Mouse (Mus musculus) limb, embryonic 14.5 days (tissue): ENCODE results near the gene Pilrb1. TPM values are rescaled to one million over a fixed set of nuclear protein-coding genes. Genes with fewer than 3 reads are reported as not detected.

ENCODE experiments used
- ATAC-seq: fragments of 200-750 bp; cut with Nextera tagmentation; 2 replicates; pipeline ENCODE4 v1.8.0; 2017; ENCODE audit warnings: low read depth, moderate number of reproducible peaks, moderate TSS enrichment; ENCODE audit not compliant: low FRiP score
- DNase-seq: peaks from one replicate; pipeline ENCODE4 v3.0.0-alpha.2; 2015; ENCODE audit warnings: low spot score
- H3K27ac ChIP-seq: fragments of 300-500 bp; sonication (generic); replicated peaks from 2 replicates; pipeline ENCODE4 v1.5.1; 2014; ENCODE audit warnings: low read depth, mild to moderate bottlenecking, low read length, moderate library complexity, mixed read lengths
- H3K27me3 ChIP-seq: fragments of 300-500 bp; sonication (generic); 2 replicates; pipeline ENCODE4 v1.6.1; 2014; ENCODE audit warnings: low read length, mixed read lengths; ENCODE audit not compliant: control insufficient read depth, insufficient read depth
- H3K36me3 ChIP-seq: fragments of 300-500 bp; sonication (generic); 2 replicates; pipeline ENCODE4 v1.6.1; 2014; ENCODE audit warnings: mild to moderate bottlenecking, low read length, moderate library complexity, mixed read lengths; ENCODE audit not compliant: control insufficient read depth, insufficient read depth
- H3K4me1 ChIP-seq: fragments of 300-500 bp; sonication (generic); 2 replicates; pipeline ENCODE4 v1.6.1; 2014; ENCODE audit warnings: antibody characterized with exemption, low read length, mixed read lengths; ENCODE audit not compliant: control insufficient read depth, insufficient read depth
- H3K4me2 ChIP-seq: fragments of 300-500 bp; sonication (generic); replicated peaks from 2 replicates; pipeline ENCODE4 v1.6.1; 2014; ENCODE audit warnings: low read depth, mild to moderate bottlenecking, low read length, moderate library complexity; ENCODE audit not compliant: severe bottlenecking
- H3K4me3 ChIP-seq: fragments of 300-500 bp; sonication (generic); replicated peaks from 2 replicates; pipeline ENCODE4 v1.5.1; 2014; ENCODE audit warnings: low read length
- H3K9ac ChIP-seq: fragments of 300-500 bp; sonication (generic); 2 replicates; pipeline ENCODE4 v1.6.1; 2014; ENCODE audit warnings: mild to moderate bottlenecking, low read depth, low read length, moderate library complexity; ENCODE audit not compliant: severe bottlenecking
- H3K9me3 ChIP-seq: fragments of 300-500 bp; sonication (generic); 2 replicates; pipeline ENCODE4 v1.6.1; 2016; ENCODE audit warnings: low read length; ENCODE audit not compliant: control insufficient read depth
- POLR2A ChIP-seq: fragments of 200-500 bp; IDR thresholded peaks from 2 replicates; pipeline ENCODE4 v1.8.0; 2012; ENCODE audit warnings: inconsistent platforms, mild to moderate bottlenecking, moderate library complexity, borderline replicate concordance; ENCODE audit not compliant: insufficient read depth, insufficient read length; ENCODE audit errors: extremely low read depth
- WGBS: fragments of 180-500 bp; shearing (Covaris S2); extraction: QIAGEN DNeasy Blood & Tissue Kit; methylation state at CpG from one replicate; pipeline ENCODE4 v1.1.7; 2014; 5-methylcytosine and 5-hydroxymethylcytosine counted together
- polyA plus RNA-seq, 2 experiments: library from polyadenylated mRNA; depleted of rRNA in 1 of 2; stranded (reverse) in 1 of 2; unstranded in 1 of 2; fragments of >200 nt; fragmentation: Nextera tagmentation in 1 of 2; extraction: Ambion mirVana in 1 of 2; gene quantifications; 2 replicates each; pipeline versions ENCODE4 v1.2.1 to v1.2.3; 2012 to 2014

The Pilrb1 gene
- polyA plus RNA-seq, 2 experiments, result 0.08 to 0.83 TPM

GRCm38 (mm10) chr5:137817466-137818222 lies 40.3 kb downstream of the Pilrb1 start:
- WGBS, result 69% methylated on average over 4 of the region's 4 CpGs
- no peak for TF ChIP-seq POLR2A

DNA sequence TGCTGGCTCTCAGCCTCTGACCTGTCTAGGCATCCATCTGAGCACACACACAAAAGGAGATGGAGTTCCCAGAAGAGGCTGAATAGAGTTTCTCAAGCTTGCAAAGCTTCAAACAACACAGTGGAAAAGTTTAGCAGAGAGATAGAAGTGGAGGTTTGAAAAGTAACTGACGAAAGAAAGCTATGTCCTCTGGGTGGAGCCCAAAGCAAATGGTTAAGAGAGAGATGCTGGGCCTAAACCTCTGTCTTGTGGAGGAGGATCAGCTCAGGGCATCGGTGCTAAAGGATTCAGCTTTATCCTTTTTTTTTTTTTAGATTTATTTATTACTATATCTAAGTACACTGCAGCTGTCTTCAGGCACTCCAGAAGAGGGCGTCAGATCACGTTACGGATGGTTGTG lies 49.6 kb downstream of the Pilrb1 start:
- TF ChIP-seq POLR2A, result no peak

More at GRCm38 (mm10) chr5:137817466-137818222, 40.3 kb downstream of the Pilrb1 start:
- H3K4me1 ChIP-seq, result no peaks in the 10 kb centered on the region
- H3K27ac ChIP-seq, result no peak overlapping the region
- DNase-seq, result no peak
- no peak for ATAC-seq
- no peak overlapping the region for H3K4me2 ChIP-seq
- no peak overlapping the region for H3K9ac ChIP-seq
- no peaks in the 10 kb centered on the region for H3K27me3 ChIP-seq
- no peaks in the 10 kb centered on the region for H3K9me3 ChIP-seq
- no peak overlapping the region for H3K4me3 ChIP-seq
- H3K36me3 ChIP-seq, result no peaks in the 10 kb centered on the region

DNA sequence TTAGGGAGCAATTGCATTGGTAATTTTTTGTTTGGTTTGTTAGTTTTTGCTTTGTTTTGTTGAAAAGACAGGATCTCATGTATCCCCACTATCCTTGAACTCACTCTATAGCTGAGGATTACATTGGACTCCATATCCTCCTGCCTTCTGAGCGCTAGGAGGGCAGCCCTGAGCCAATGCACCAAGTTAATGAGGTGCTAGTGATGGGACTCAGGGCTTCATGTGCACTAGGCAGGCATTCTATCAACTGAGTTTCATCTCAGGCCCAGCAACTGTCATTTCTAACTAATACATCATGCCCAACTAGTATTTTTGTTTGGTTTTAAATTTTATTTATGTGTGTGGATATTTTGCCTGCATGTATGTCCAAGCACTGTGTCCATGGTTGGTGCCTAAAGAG lies 51.7 kb downstream of the Pilrb1 start:
- Histone ChIP-seq H3K9me3 (no peaks in the 10 kb centered on the region), H3K4me3 (no peak overlapping the region), H3K4me1 (no peaks in the 10 kb centered on the region), H3K4me2 (no peak overlapping the region), H3K27me3 (no peaks in the 10 kb centered on the region), H3K36me3 (no peaks in the 10 kb centered on the region; the same call in 1 of the 2 replicates), H3K27ac (no peak overlapping the region), H3K9ac (no peak overlapping the region)
- WGBS, result 63% methylated on average over 1 of the region's 1 CpGs
- no peak for DNase-seq
- no peak for ATAC-seq
- no peak for TF ChIP-seq POLR2A

More for the DNA sequence above, 49.6 kb downstream of the Pilrb1 start:
- WGBS, result 90% methylated on average over 5 of the region's 5 CpGs
- H3K9ac ChIP-seq, result no peak overlapping the region
- no peaks in the 10 kb centered on the region for H3K9me3 ChIP-seq
- H3K27me3 ChIP-seq, result no peaks in the 10 kb centered on the region
- H3K4me1 ChIP-seq, result no peaks in the 10 kb centered on the region
- H3K27ac ChIP-seq, result no peak overlapping the region
- no peaks in the 10 kb centered on the region for H3K36me3 ChIP-seq
- H3K4me3 ChIP-seq, result no peak overlapping the region
- no peak for DNase-seq
- no peak overlapping the region for H3K4me2 ChIP-seq
- ATAC-seq, result no peak

Other genes starting within 250 kb of the Pilrb1 start
- gene Pcolce, start 244.3 kb downstream of the Pilrb1 start, polyA plus RNA-seq (2012; rRNA removed), result 267 and 329 TPM in 2 replicates
- gene Pcolce, start 244.3 kb downstream of the Pilrb1 start, polyA plus RNA-seq (2014; fragmentation: Nextera tagmentation; extraction: Ambion mirVana), result 223 and 227 TPM in 2 replicates
- 0.24 and 0.28 TPM in 2 replicates for gene Fbxo24, start 229.1 kb downstream of the Pilrb1 start, polyA plus RNA-seq (2012; rRNA removed)
- 0.12 and 0.15 TPM in 2 replicates for gene Fbxo24, start 229.1 kb downstream of the Pilrb1 start, polyA plus RNA-seq (2014; fragmentation: Nextera tagmentation; extraction: Ambion mirVana)
- gene Lrch4, start 229.0 kb downstream of the Pilrb1 start, polyA plus RNA-seq (2012; rRNA removed), result 25.0 and 33.5 TPM in 2 replicates
- 36.7 and 37.1 TPM in 2 replicates for gene Lrch4, start 229.0 kb downstream of the Pilrb1 start, polyA plus RNA-seq (2014; fragmentation: Nextera tagmentation; extraction: Ambion mirVana)
- 16.7 and 16.8 TPM in 2 replicates for gene Gm20605, start 228.9 kb downstream of the Pilrb1 start, polyA plus RNA-seq (2012; rRNA removed)
- 7.4 and 10.4 TPM in 2 replicates for gene Gm20605, start 228.9 kb downstream of the Pilrb1 start, polyA plus RNA-seq (2014; fragmentation: Nextera tagmentation; extraction: Ambion mirVana)
- gene Sap25, start 216.8 kb downstream of the Pilrb1 start, polyA plus RNA-seq (2012; rRNA removed), result 37.1 and 41.7 TPM in 2 replicates
- gene Sap25, start 216.8 kb downstream of the Pilrb1 start, polyA plus RNA-seq (2014; fragmentation: Nextera tagmentation; extraction: Ambion mirVana), result 5.2 and 6.7 TPM in 2 replicates
- gene Irs3, start 212.4 kb downstream of the Pilrb1 start, polyA plus RNA-seq (2012; rRNA removed), result 0.30 and 0.60 TPM in 2 replicates
- gene Irs3, start 212.4 kb downstream of the Pilrb1 start, polyA plus RNA-seq (2014; fragmentation: Nextera tagmentation; extraction: Ambion mirVana), result 0.15 and 0.29 TPM in 2 replicates
- gene Agfg2, start 173.4 kb downstream of the Pilrb1 start, polyA plus RNA-seq (2012; rRNA removed), result 16.3 and 22.6 TPM in 2 replicates
- 10.6 and 13.4 TPM in 2 replicates for gene Agfg2, start 173.4 kb downstream of the Pilrb1 start, polyA plus RNA-seq (2014; fragmentation: Nextera tagmentation; extraction: Ambion mirVana)
- 19.7 and 25.0 TPM in 2 replicates for gene Nyap1, start 116.5 kb downstream of the Pilrb1 start, polyA plus RNA-seq (2012; rRNA removed)
- gene Nyap1, start 116.5 kb downstream of the Pilrb1 start, polyA plus RNA-seq (2014; fragmentation: Nextera tagmentation; extraction: Ambion mirVana), result 1.2 and 1.4 TPM in 2 replicates
- gene Tsc22d4, start 112.4 kb downstream of the Pilrb1 start, polyA plus RNA-seq (2012; rRNA removed), result 89.1 and 111 TPM in 2 replicates
- gene Tsc22d4, start 112.4 kb downstream of the Pilrb1 start, polyA plus RNA-seq (2014; fragmentation: Nextera tagmentation; extraction: Ambion mirVana), result 151 and 164 TPM in 2 replicates
- 45.2 and 46.8 TPM in 2 replicates for gene Ppp1r35, start 79.3 kb downstream of the Pilrb1 start, polyA plus RNA-seq (2012; rRNA removed)
- gene Ppp1r35, start 79.3 kb downstream of the Pilrb1 start, polyA plus RNA-seq (2014; fragmentation: Nextera tagmentation; extraction: Ambion mirVana), result 37.6 and 44.9 TPM in 2 replicates
- 42.0 and 42.3 TPM in 2 replicates for gene Mepce, start 70.5 kb downstream of the Pilrb1 start, polyA plus RNA-seq (2012; rRNA removed)
- gene Mepce, start 70.5 kb downstream of the Pilrb1 start, polyA plus RNA-seq (2014; fragmentation: Nextera tagmentation; extraction: Ambion mirVana), result 13.9 and 16.7 TPM in 2 replicates
- gene Zcwpw1, start 70.3 kb downstream of the Pilrb1 start, polyA plus RNA-seq (2012; rRNA removed), result 19.4 and 30.1 TPM in 2 replicates
- gene Zcwpw1, start 70.3 kb downstream of the Pilrb1 start, polyA plus RNA-seq (2014; fragmentation: Nextera tagmentation; extraction: Ambion mirVana), result 17.3 and 18.5 TPM in 2 replicates
- 0.54 and 0.77 TPM in 2 replicates for gene Pilra, start 21.8 kb downstream of the Pilrb1 start, polyA plus RNA-seq (2012; rRNA removed)
- 0.90 and 1.3 TPM in 2 replicates for gene Pilra, start 21.8 kb downstream of the Pilrb1 start, polyA plus RNA-seq (2014; fragmentation: Nextera tagmentation; extraction: Ambion mirVana)
- 0.13 and 0.41 TPM in 2 replicates for gene Pilrb2, start 13.7 kb upstream of the Pilrb1 start, polyA plus RNA-seq (2012; rRNA removed)
- 0.40 TPM in 1 of 2 replicates, not detected in the other for gene Pilrb2, start 13.7 kb upstream of the Pilrb1 start, polyA plus RNA-seq (2014; fragmentation: Nextera tagmentation; extraction: Ambion mirVana)
- 0.08 and 0.09 TPM in 2 replicates for gene Cyp3a13, start 63.5 kb upstream of the Pilrb1 start, polyA plus RNA-seq (2012; rRNA removed)
- not detected in 2 replicates for gene Cyp3a13, start 63.5 kb upstream of the Pilrb1 start, polyA plus RNA-seq (2014; fragmentation: Nextera tagmentation; extraction: Ambion mirVana)
- 1.1 TPM in 2 replicates for gene Gjc3, start 105.0 kb upstream of the Pilrb1 start, polyA plus RNA-seq (2012; rRNA removed)
- 0.36 and 0.40 TPM in 2 replicates for gene Gjc3, start 105.0 kb upstream of the Pilrb1 start, polyA plus RNA-seq (2014; fragmentation: Nextera tagmentation; extraction: Ambion mirVana)
- 0.09 and 0.18 TPM in 2 replicates for gene Azgp1, start 123.4 kb upstream of the Pilrb1 start, polyA plus RNA-seq (2012; rRNA removed)
- not detected in 2 replicates for gene Azgp1, start 123.4 kb upstream of the Pilrb1 start, polyA plus RNA-seq (2014; fragmentation: Nextera tagmentation; extraction: Ambion mirVana)
- gene Smok3a, start 163.2 kb upstream of the Pilrb1 start, polyA plus RNA-seq (2012; rRNA removed), result not detected in 2 replicates
- gene Smok3a, start 163.2 kb upstream of the Pilrb1 start, polyA plus RNA-seq (2014; fragmentation: Nextera tagmentation; extraction: Ambion mirVana), result not detected in 2 replicates
- gene Smok3b, start 163.3 kb upstream of the Pilrb1 start, polyA plus RNA-seq (2012; rRNA removed), result not detected in 2 replicates
- gene Smok3b, start 163.3 kb upstream of the Pilrb1 start, polyA plus RNA-seq (2014; fragmentation: Nextera tagmentation; extraction: Ambion mirVana), result not detected in 2 replicates
- not detected in 2 replicates for gene Smok3c, start 195.1 kb upstream of the Pilrb1 start, polyA plus RNA-seq (2012; rRNA removed)
- gene Smok3c, start 195.1 kb upstream of the Pilrb1 start, polyA plus RNA-seq (2014; fragmentation: Nextera tagmentation; extraction: Ambion mirVana), result not detected in 2 replicates
- gene Zkscan1, start 227.0 kb upstream of the Pilrb1 start, polyA plus RNA-seq (2012; rRNA removed), result 8.5 and 9.8 TPM in 2 replicates
- gene Zkscan1, start 227.0 kb upstream of the Pilrb1 start, polyA plus RNA-seq (2014; fragmentation: Nextera tagmentation; extraction: Ambion mirVana), result 25.3 and 25.4 TPM in 2 replicates